Mouse (Mus musculus): Measurements from ENCODE around the gene Fam177a.
A peak's percentile ranks its signal among the peaks of the same experiment; 100 is the strongest.
"Not testable (repeated sequence)": the region's sequence is repeated elsewhere in the genome, so short reads cannot be mapped to it uniquely, and the experiment has no call there.

Gene Fam177a

GRCm38 (mm10) chr12:55124242-55124641 is at the start of gene Fam177a:
Fam177a (plus strand) TSS chr12:55124469.
- not testable (repeated sequence) for DNase-seq (ENCODE audit: low spot score)

GRCm38 (mm10) chr12:55075296-55075695 is 49.0 kb upstream of the Fam177a start:
- DNase-seq (ENCODE audit: low spot score) = no peak

DNA sequence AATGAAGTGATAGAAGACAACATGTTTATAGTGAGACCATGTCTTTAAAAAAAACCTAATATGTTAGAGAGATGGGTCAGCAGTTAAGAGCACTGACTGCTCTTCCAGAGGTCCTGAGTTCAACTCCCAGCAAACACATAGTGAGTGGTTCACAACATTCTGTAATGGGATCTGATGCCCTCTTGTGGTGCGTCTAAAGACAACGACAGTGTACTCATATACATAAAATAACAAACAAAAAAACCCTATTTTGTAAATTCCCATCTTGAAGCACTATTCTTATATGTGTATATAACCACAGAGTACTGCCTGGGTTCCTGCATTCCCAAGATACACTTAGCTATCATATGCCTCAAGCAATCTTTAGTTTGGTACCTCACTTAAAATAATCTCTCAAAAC is 45.6 kb upstream of the Fam177a start:
- not testable (repeated sequence) for DNase-seq (ENCODE audit: low spot score)

- DNase-seq (ENCODE audit: low spot score) = peak; percentile 92
These were observed 44.3 kb upstream of the Fam177a start, which contains the start of the genes 2700097O09Rik and Srp54a for GRCm38 (mm10) chr12:55079726-55080600. 2700097O09Rik (minus strand) TSS chr12:55080110. Srp54a (plus strand) TSS chr12:55080262.

DNA sequence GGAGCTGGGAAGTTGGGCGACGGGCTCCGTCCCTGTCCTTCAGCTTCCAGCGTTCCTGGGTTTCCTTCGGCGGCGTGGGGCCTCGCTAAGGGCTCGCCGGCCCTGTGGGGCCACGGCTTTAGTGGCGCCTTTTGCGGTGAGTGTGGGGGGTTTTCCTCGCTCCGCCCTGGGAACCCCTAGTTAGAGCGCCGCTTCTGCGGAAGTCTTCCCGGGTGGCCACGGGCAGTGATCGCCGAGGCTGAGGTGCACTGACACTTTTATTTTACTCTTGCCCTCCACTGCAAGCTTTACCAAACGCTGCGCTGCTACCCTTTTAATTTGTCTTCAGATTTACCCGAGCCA is 43.7 kb upstream of the Fam177a start:
- DNase-seq (ENCODE audit: low spot score) = not testable (repeated sequence)

DNA sequence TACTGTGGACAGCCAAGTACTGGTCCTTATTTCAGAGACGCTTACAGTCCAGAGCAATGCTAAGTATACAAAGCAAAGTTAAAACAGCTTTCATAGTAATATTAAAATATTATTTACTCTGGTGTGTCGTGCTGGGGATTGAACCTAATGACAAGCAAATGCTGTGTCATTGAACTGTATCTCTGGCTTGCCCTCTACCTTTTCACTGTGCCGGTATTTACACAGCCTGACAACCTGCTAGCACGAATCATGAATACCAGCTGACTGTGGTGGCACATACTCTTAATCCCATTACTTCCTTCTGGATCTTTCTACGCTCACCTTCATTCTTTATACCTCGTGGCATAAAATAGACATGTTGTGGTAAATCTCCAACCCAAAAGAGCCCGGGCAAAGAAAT is 32.1 kb upstream of the Fam177a start:
- DNase-seq (ENCODE audit: low spot score) = not testable (repeated sequence)

DNA sequence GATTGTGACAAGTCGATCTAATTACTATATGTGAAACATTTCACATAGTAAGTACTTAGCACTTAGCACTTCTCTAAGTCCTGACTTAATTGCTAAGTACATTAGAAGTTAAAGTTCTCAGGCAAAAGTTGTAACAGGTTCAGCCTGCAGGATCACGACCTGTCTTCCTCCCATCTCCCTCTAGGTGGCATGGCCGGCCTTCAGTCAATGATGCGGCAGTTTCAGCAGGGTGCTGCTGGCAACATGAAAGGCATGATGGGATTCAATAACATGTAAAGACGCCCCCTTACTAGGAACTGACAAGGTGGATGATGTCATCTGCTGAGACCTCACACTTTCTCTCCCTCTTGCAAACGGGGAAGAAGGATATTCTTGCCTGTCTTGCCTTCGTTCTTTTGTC is 11.7 kb upstream of the Fam177a start:
- not testable (repeated sequence) for DNase-seq (ENCODE audit: low spot score)

- not testable (repeated sequence) for DNase-seq (ENCODE audit: low spot score)
These were observed 462 bp downstream of the Fam177a start for GRCm38 (mm10) chr12:55124731-55125130.

DNA sequence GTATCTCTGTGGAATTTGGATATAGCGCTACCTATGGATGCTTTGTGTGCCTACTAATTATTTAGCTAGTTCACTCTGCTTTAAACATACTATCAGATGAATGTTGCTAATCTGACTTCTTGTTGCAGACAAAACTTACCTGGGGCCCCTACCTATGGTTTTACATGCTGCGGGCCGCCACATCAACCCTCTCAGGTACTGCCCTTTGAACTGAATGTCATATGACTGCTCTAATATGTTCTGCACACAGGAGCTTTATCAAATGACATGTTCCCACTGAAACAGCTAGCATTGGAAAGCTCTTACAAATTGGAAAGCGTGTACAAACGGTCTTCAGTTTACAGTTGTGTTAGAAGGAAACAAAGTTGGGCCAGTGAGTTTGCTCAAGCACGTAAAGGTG is 11.3 kb downstream of the Fam177a start:
- not testable (repeated sequence) for DNase-seq (ENCODE audit: low spot score)

GRCm38 (mm10) chr12:55137859-55138258 is 13.6 kb downstream of the Fam177a start:
- not testable (repeated sequence) for DNase-seq (ENCODE audit: low spot score)

DNA sequence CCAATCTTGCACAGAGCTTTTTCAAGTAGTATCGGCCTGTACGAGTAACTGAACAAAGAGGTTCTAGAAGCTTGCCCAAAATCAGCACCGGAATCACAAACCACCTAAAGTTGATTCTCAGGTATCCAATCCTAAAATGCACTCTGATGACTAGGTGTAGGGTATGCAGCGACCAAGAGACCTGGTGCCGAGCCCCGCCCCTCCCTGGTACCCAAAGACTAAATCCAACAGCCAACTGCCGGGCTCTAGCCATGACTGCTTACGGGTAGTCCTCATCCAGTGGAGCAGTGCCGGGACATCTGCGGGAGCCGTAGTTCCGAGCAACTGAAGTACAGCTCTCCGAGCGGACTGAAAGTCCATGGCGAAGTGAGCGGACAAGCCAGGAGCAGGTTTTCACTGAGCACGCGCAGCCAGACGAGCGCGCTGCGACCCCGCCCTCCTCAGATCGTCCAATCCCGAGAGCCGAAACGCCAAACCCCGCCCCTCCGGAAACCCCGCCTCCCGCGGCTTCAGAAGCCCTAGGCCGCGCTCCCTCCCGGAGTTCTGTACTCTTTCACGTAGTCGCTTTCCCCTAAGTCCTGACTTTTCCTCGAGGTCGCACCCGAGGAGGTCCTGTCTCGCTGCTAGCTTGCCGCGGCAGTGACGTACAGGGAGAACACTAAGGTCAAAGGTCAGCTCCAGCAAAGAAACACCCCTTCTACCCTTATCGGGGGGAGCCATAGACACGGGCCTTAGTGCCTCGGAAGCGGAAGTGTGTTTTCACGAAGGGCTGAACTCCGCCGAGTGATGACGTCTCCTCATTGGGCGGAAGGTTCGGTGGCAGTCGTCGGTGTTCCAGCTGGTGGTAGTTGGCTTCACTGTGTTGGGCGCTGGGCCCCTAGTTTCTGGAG is 30.5 kb downstream of the Fam177a start, which contains the start of gene Srp54b:
TSS of gene Srp54b (plus strand) at position 546 of the 890 bp plus-strand sequence.
- not testable (repeated sequence) for DNase-seq (ENCODE audit: low spot score)

DNA sequence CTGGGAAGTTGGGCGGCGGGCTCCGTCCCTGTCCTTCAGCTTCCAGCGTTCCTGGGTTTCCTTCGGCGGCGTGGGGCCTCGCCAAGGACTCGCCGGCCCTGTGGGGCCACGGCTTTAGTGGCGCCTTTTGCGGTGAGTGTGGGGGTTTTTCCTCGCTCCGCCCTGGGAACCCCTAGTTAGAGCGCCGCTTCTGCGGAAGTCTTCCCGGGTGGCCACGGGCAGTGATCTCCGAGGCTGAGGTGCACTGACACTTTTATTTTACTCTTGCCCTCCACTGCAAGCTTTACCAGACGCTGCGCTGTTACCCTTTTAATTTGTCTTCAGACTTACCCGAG is 31.1 kb downstream of the Fam177a start:
- DNase-seq (ENCODE audit: low spot score) = not testable (repeated sequence)

GRCm38 (mm10) chr12:55167034-55167557 is 42.8 kb downstream of the Fam177a start:
- not testable (repeated sequence) for DNase-seq (ENCODE audit: low spot score)

DNA sequence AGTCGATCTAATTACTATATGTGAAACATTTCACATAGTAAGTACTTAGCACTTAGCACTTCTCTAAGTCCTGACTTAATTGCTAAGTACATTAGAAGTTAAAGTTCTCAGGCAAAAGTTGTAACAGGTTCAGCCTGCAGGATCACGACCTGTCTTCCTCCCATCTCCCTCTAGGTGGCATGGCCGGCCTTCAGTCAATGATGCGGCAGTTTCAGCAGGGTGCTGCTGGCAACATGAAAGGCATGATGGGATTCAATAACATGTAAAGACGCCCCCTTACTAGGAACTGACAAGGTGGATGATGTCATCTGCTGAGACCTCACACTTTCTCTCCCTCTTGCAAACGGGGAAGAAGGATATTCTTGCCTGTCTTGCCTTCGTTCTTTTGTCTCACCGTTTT is 63.4 kb downstream of the Fam177a start:
- not testable (repeated sequence) for DNase-seq (ENCODE audit: low spot score)

GRCm38 (mm10) chr12:55189127-55189526 is 64.9 kb downstream of the Fam177a start:
- DNase-seq (ENCODE audit: low spot score) = not testable (repeated sequence)

Data from urinary bladder, postnatal 25 days (tissue).